Comparison of ENCODE assay signal across 8 mouse cellular contexts in genomic region chr11:32267964-32268363, GRCm38 (mm10). TPM values are rescaled to one million over a fixed set of nuclear protein-coding genes. Genes with fewer than 3 reads are reported as not detected.
DNase-seq lines count a peak whose midpoint lies in the region; ATAC-seq and TF ChIP-seq lines count a peak whose summit lies in the region.
"Had no signal": no experiment of that assay in that cellular context is flagged by ENCODE, and none has a peak within 500 bp of the region (broad histone marks: within the 10 kb centered on the region; RNA-seq: fewer than 3 reads in every experiment).

No protein-coding gene starts in this region.

- peak overlapping the region; percentile 67 for H3K4me3 ChIP-seq in lung, postnatal 0 days (ENCODE audit: low read depth, low read length)
- peak overlapping the region; percentile 78 for H3K4me3 ChIP-seq in hindbrain, embryonic 13.5 days
- H3K4me3 ChIP-seq in midbrain, embryonic 14.5 days (replicated peaks; ENCODE audit: low read depth, low read length): peak overlapping the region; percentile 91

- H3K4me1 ChIP-seq in lung, postnatal 0 days (ENCODE audit: insufficient read depth, low read depth, low read length): peaks cover 5% of the 10 kb centered on the region; the same call in 1 of the 2 replicates
- peaks cover 16% of the 10 kb centered on the region for H3K4me1 ChIP-seq in hindbrain, embryonic 13.5 days (replicated peaks)
- peaks cover 7% of the 10 kb centered on the region; the same call in 1 of the 2 replicates for H3K4me1 ChIP-seq in midbrain, embryonic 14.5 days (ENCODE audit: control insufficient read depth, insufficient read depth, low read length)

- H3K9ac ChIP-seq in lung, postnatal 0 days (replicated peaks; ENCODE audit: low read depth): no peak overlapping the region
- peak overlapping the region; percentile 97 for H3K9ac ChIP-seq in hindbrain, embryonic 13.5 days
- H3K9ac ChIP-seq in midbrain, embryonic 14.5 days (replicated peaks; ENCODE audit: low read length): peak overlapping the region; percentile 95

- intact Hi-C loops in left cerebral cortex, postnatal 4 days (cut with DNase I): no loop called here

- TF ChIP-seq CTCF in lung, postnatal 0 days (IDR thresholded peaks at IDR 0.05): no peak

- H3K4me2 ChIP-seq in lung, postnatal 0 days (replicated peaks; ENCODE audit: low read depth, low read length): peak overlapping the region; percentile 64
- H3K4me2 ChIP-seq in hindbrain, embryonic 13.5 days: peak overlapping the region; percentile 62
- H3K4me2 ChIP-seq in midbrain, embryonic 14.5 days (ENCODE audit: low read length): peak overlapping the region; percentile 65

- no peaks in the 10 kb centered on the region for H3K36me3 ChIP-seq in lung, postnatal 0 days (ENCODE audit: insufficient read depth, low read length)
- H3K36me3 ChIP-seq in hindbrain, embryonic 13.5 days: no peaks in the 10 kb centered on the region
- H3K36me3 ChIP-seq in midbrain, embryonic 14.5 days (ENCODE audit: control insufficient read depth, insufficient read depth, low read length): 0 out of 2 replicates have a peak, but pooled peaks cover under 1% of the 10 kb centered on the region

- H3K27ac ChIP-seq in lung, postnatal 0 days (ENCODE audit: low read length): peak overlapping the region; percentile 90; the same call in 1 of the 2 replicates
- peak overlapping the region; percentile 97 for H3K27ac ChIP-seq in hindbrain, embryonic 13.5 days
- H3K27ac ChIP-seq in midbrain, embryonic 14.5 days (replicated peaks; ENCODE audit: low read depth, low read length): peak overlapping the region; percentile 97

- TF ChIP-seq EP300 in lung, postnatal 0 days (IDR thresholded peaks at IDR 0.05): no peak; the same call in 1 of the 2 replicates

- no peak for DNase-seq in lung, postnatal 0 days (ENCODE audit: low spot score)
- DNase-seq in lung, postnatal 14 days: no peak
- peak; percentile 40 for DNase-seq in cerebellum, adult 9-11 months
- DNase-seq in midbrain, embryonic 14.5 days: peak; percentile 8
- no peak for DNase-seq in right cerebral cortex, adult 18-20 months
- DNase-seq in left cerebral cortex, postnatal 4 days: no peak

- H3K27me3 ChIP-seq in lung, postnatal 0 days (replicated peaks; ENCODE audit: insufficient read depth, low read length): no peaks in the 10 kb centered on the region
- H3K27me3 ChIP-seq in hindbrain, embryonic 13.5 days: peaks cover 9% of the 10 kb centered on the region
- H3K27me3 ChIP-seq in midbrain, embryonic 14.5 days (ENCODE audit: control insufficient read depth, insufficient read depth, low read length): no peaks in the 10 kb centered on the region

- peak; percentile 26 for ATAC-seq in lung, postnatal 0 days
- ATAC-seq in hindbrain, embryonic 13.5 days (ENCODE audit: low FRiP score): peak; percentile 30; the same call in 1 of the 2 replicates
- ATAC-seq in midbrain, embryonic 14.5 days (ENCODE audit: low FRiP score, low TSS enrichment): peak; percentile 49; the same call in 1 of the 2 replicates

- 20% methylated on average over 5 of the region's 5 CpGs for WGBS in lung, postnatal 0 days
- 29% methylated on average over 5 of the region's 5 CpGs for WGBS in hindbrain, embryonic 13.5 days
- WGBS in midbrain, embryonic 14.5 days: 22% methylated on average over 5 of the region's 5 CpGs

- no peaks in the 10 kb centered on the region for H3K9me3 ChIP-seq in lung, postnatal 0 days (ENCODE audit: low read length)
- H3K9me3 ChIP-seq in hindbrain, embryonic 13.5 days: no peaks in the 10 kb centered on the region
- no peaks in the 10 kb centered on the region for H3K9me3 ChIP-seq in midbrain, embryonic 14.5 days (ENCODE audit: control insufficient read depth, low read length)

RNA-seq across cellular contexts. Expression of gene Nprl3, which starts 0.5 kb away (rescaled TPM):
- 33.6 TPM in 2 replicates for polyA plus RNA-seq in lung, postnatal 0 days (2015; fragmentation: Nextera tagmentation; extraction: Ambion mirVana)
- 43.5 and 51.8 TPM in 2 replicates for polyA plus RNA-seq in hindbrain, embryonic 13.5 days (2015; fragmentation: Nextera tagmentation; extraction: Ambion mirVana)
- polyA plus RNA-seq in midbrain, embryonic 14.5 days (2014; fragmentation: Nextera tagmentation; extraction: Ambion mirVana): 33.6 and 36.9 TPM in 2 replicates
- 10 to 100 TPM; 51.0 to 57.6 TPM for total RNA-seq in left cerebral cortex, postnatal 4 days (2021)

RNA-seq across cellular contexts. Expression of gene Hba-x, which starts 8.2 kb away (rescaled TPM):
- polyA plus RNA-seq in lung, postnatal 0 days (2015; fragmentation: Nextera tagmentation; extraction: Ambion mirVana): 5.0 and 7.7 TPM in 2 replicates
- polyA plus RNA-seq in hindbrain, embryonic 13.5 days (2015; fragmentation: Nextera tagmentation; extraction: Ambion mirVana): 392 and 434 TPM in 2 replicates
- 29.1 and 77.0 TPM in 2 replicates for polyA plus RNA-seq in midbrain, embryonic 14.5 days (2014; fragmentation: Nextera tagmentation; extraction: Ambion mirVana)
- not detected for total RNA-seq in left cerebral cortex, postnatal 4 days (2021)
- polyA plus RNA-seq: small intestine, adult 2 months had no signal

RNA-seq across cellular contexts. Expression of gene Hba-a1, which starts 15.3 kb away (rescaled TPM):
- 11,284 and 13,685 TPM in 2 replicates for polyA plus RNA-seq in lung, postnatal 0 days (2015; fragmentation: Nextera tagmentation; extraction: Ambion mirVana)
- polyA plus RNA-seq in hindbrain, embryonic 13.5 days (2015; fragmentation: Nextera tagmentation; extraction: Ambion mirVana): 2,436 and 2,656 TPM in 2 replicates
- polyA plus RNA-seq in midbrain, embryonic 14.5 days (2014; fragmentation: Nextera tagmentation; extraction: Ambion mirVana): 1,330 and 1,946 TPM in 2 replicates
- 100 to 1,000 TPM in 1 of 2 experiments, 10 to 100 TPM in 1; 42.1 to 158 TPM for total RNA-seq in left cerebral cortex, postnatal 4 days (2021)

RNA-seq across cellular contexts. Expression of gene Hbq1b, which starts 18.8 kb away (rescaled TPM):
- 2.8 and 4.0 TPM in 2 replicates for polyA plus RNA-seq in lung, postnatal 0 days (2015; fragmentation: Nextera tagmentation; extraction: Ambion mirVana)
- polyA plus RNA-seq in hindbrain, embryonic 13.5 days (2015; fragmentation: Nextera tagmentation; extraction: Ambion mirVana): 0.68 and 1.4 TPM in 2 replicates
- 0.74 TPM in 1 of 2 replicates, not detected in the other for polyA plus RNA-seq in midbrain, embryonic 14.5 days (2014; fragmentation: Nextera tagmentation; extraction: Ambion mirVana)
- 1 to 10 TPM; 3.4 to 5.2 TPM for total RNA-seq in left cerebral cortex, postnatal 4 days (2021)
- polyA plus RNA-seq: small intestine, adult 2 months had no signal

RNA-seq across cellular contexts. Expression of gene Hba-a2, which starts 28.3 kb away (rescaled TPM):
- polyA plus RNA-seq in lung, postnatal 0 days (2015; fragmentation: Nextera tagmentation; extraction: Ambion mirVana): 27,628 and 32,987 TPM in 2 replicates
- 5,965 and 6,511 TPM in 2 replicates for polyA plus RNA-seq in hindbrain, embryonic 13.5 days (2015; fragmentation: Nextera tagmentation; extraction: Ambion mirVana)
- polyA plus RNA-seq in midbrain, embryonic 14.5 days (2014; fragmentation: Nextera tagmentation; extraction: Ambion mirVana): 3,589 and 5,155 TPM in 2 replicates
- 100 to 1,000 TPM in 1 of 2 experiments, 10 to 100 TPM in 1; 33.9 to 114 TPM for total RNA-seq in left cerebral cortex, postnatal 4 days (2021)

Comparison
In these comparisons a context has a peak if more than half of its experiments do, and no peak if none do; other contexts are left out.
1. DNase-seq: peak in cerebellum, adult 9-11 months (single experiment) and midbrain, embryonic 14.5 days (single experiment); none in lung, postnatal 0 days (single experiment), lung, postnatal 14 days (single experiment), right cerebral cortex, adult 18-20 months (single experiment) and left cerebral cortex, postnatal 4 days (single experiment).
2. Peak in every context shown above with its lines, with median percentiles within 50 percentile points of each other: ATAC-seq, H3K27ac ChIP-seq, H3K4me2 ChIP-seq and H3K4me3 ChIP-seq.